Mouse (Mus musculus) E14TG2a.4 (cell line): ENCODE results near the gene Col16a1.

Experiments
- CTCF ChIP-seq: conservative IDR thresholded peaks from 2 replicates; pipeline ENCODE4 v1.5.1; 2014; ENCODE audit warnings: low read length
- NANOG ChIP-seq: IDR thresholded peaks from 2 replicates; pipeline ENCODE4 v1.6.1; 2014; ENCODE audit warnings: borderline replicate concordance, low read length, mixed read lengths

- TF ChIP-seq CTCF: no peak
- no peak for TF ChIP-seq NANOG
Observed at GRCm38 (mm10) chr4:130085246-130085820, 37.7 kb downstream of the Col16a1 start.
